Mouse (Mus musculus): ENCODE results near the gene Kcnn1. TPM values are rescaled to one million over a fixed set of nuclear protein-coding genes. Genes with fewer than 3 reads are reported as not detected.

The Kcnn1 gene
- total RNA-seq, 1 experiment from 2014 or later = 3.8 TPM

- DNase-seq = no peak
Observed at GRCm38 (mm10) chr8:70812055-70812454, 51.0 kb downstream of the Kcnn1 start.

GRCm38 (mm10) chr8:70810962-70811680 lies 51.9 kb downstream of the Kcnn1 start:
- no peak for DNase-seq

GRCm38 (mm10) chr8:70808955-70809701 lies 53.9 kb downstream of the Kcnn1 start:
- no peak for DNase-seq

DNA sequence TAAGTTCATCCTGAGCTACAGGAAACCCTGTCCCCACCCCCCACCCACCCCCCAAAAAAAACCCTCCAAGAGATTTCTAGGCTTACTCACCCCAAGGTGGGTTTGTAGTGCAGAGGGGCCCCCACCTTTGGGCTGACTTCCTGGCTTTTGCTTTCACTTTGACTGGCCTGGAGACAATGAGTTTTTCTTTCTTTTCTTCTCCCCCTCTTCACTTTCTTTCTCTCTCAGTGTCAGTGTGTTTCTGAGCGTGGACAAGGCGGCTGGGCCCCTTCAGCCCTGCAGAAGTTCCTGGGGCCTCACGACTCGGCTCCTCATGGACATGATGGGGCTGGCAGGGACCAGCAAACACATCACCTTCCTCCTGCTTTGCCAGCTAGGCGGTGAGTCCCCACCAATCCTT lies 54.8 kb downstream of the Kcnn1 start, which contains the start of gene Il12rb1:
TSS of gene Il12rb1 (plus strand) at position 211 of the 400 bp plus-strand sequence.
- DNase-seq = no peak

GRCm38 (mm10) chr8:70807304-70807703 lies 55.8 kb downstream of the Kcnn1 start:
- DNase-seq = no peak

GRCm38 (mm10) chr8:70806541-70806940 lies 56.5 kb downstream of the Kcnn1 start:
- DNase-seq = no peak

- DNase-seq = peak; percentile 95
Observed at GRCm38 (mm10) chr8:70804481-70805206, 58.4 kb downstream of the Kcnn1 start, which contains the start of gene Mast3. Gene Mast3 (minus strand): TSS chr8:70805054.

GRCm38 (mm10) chr8:70803761-70804480 lies 59.1 kb downstream of the Kcnn1 start:
- DNase-seq = peak; percentile 59

DNA sequence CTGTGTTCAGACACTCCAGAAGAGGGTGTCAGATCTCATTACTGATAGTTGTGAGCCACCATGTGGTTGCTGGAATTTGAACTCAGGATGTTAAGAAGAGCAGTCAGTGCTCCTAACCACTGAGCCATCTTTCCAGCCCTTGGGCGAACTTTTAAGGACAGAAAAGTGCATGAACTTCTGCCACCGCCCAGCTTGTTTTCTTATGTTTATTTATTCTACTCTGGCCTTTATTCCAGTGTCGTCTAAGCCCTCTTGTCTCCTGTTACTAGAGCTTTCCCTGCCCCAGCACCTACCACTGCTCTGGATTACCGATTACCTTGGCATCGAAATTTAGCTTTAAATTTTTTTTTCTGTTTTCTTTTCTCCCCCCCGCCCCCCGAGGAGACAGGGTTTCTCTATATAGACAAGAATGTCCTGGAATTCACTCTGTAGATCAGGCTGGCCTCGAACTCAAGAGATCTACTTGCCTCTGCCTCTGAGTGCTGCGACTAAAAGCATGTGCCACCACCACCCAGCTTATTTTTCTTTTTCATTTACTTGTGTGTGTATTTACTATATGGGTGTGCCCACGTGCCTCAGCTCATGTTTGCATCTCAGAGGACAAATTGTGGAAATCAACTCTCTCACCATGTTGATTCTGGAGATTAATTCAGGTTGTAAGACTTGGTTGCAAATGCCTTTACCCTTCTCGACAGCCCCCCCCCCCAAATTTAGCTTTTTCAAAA lies 60.1 kb downstream of the Kcnn1 start:
- no peak for DNase-seq

GRCm38 (mm10) chr8:70801830-70802229 lies 61.2 kb downstream of the Kcnn1 start:
- DNase-seq = no peak

- DNase-seq = no peak
Observed at GRCm38 (mm10) chr8:70801156-70801555, 61.9 kb downstream of the Kcnn1 start.

DNA sequence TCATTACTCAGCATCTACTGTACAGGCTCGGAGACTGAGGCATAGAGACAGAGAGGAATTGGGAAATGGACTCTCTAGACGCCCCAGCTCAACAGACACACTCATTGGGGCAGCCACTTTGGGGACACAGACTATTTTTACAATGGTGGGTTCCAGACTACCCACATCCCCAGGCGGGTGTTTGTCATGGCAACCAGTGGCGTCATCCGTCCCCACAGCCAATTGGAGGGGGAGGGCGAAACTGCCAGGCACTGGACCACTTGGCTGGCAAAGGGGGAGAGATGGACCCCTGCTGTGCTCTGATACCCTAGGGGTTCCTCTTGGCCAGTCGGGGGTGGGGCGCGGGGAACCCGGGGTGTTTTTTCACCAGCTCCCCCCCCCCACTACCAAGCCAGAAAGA lies 62.4 kb downstream of the Kcnn1 start:
- DNase-seq = no peak

DNA sequence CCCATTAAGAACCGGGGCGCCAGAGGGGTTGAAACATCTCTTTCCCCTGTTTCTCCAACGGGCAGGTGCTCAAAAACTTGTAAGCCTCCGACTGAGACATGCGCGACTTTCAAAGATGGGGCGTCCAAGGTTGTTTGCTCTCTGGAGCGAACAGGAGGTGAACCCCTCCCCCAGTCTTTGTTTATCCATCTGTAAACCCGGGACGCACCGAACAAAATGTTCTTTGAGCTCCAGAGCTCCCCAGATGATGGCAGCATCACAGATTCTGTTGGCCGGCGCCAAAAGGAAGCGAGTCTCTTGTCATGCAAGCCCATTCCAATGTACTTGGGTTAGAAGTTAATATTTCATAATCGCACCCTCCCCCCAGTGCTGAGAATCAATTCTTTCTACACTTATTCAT lies 64.8 kb downstream of the Kcnn1 start:
- no peak for DNase-seq

GRCm38 (mm10) chr8:70797081-70798070 lies 65.7 kb downstream of the Kcnn1 start:
- DNase-seq = peak; percentile 93

DNA sequence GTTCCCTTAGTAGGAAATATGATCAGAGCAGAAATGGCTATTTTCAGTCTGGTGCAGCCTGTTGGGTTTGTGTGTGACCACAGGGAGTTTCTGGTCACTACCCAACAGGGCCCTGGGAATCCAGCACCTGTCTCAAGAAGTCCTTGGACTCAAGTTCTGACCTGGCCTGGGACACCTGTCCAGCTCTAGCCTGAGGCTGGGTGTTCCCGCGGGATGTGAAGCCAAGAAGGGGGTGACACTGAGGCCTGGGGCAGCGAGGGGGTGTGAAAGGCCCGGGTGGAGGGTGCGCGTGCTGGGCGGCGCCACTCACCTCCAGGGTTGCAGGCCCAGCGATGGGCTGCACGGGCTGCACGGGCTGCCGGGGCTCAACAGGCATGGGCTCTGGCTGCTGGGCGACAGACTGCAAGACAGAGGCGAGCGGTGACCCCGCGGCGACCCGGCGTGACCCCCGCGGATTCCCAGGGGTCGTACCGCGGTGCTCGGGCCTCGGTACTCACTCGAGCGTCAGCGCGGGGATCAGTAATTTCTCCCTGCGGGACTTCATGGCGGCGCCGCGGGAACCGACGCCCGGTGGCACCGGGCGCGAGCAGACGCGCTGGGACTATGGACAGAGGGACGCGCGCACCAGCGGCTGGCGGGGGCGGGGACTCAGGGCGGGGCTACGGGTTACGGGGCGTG lies 66.5 kb downstream of the Kcnn1 start:
- no peak for DNase-seq

GRCm38 (mm10) chr8:70795370-70795769 lies 67.7 kb downstream of the Kcnn1 start:
- no peak for DNase-seq

GRCm38 (mm10) chr8:70794215-70794614 lies 68.8 kb downstream of the Kcnn1 start:
- DNase-seq = no peak

DNA sequence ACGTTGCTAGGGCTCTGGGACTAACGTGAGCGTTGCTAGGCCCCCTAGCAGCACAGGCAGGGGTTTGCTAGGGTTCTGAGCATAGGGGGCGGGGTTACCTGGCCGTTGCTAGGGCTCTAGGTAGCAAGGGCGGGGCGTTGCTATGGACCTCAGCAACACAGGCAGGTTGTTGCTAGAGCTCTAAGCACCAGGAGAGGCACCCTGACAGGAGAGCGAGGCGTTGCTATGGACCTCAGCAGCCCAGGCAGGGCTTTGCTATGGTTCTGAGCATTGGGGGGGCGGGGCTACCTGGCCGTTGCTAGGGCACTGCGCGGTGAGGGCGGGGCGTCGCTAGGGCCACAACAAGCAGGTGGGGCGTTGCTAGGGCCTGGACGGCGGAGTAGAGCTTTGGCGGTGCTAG lies 70.4 kb downstream of the Kcnn1 start:
- DNase-seq = peak; percentile 81
